Mouse (Mus musculus) spleen, adult 2 months (tissue): ENCODE results near the gene Dcst1.

Source experiments
- CTCF ChIP-seq: fragments of 200-500 bp; IDR thresholded peaks from 2 replicates; pipeline ENCODE4 v1.5.1; 2011; ENCODE audit warnings: mild to moderate bottlenecking, inconsistent platforms; ENCODE audit not compliant: insufficient read depth, insufficient read length, insufficient replicate concordance; ENCODE audit errors: extremely low read depth
- POLR2A ChIP-seq: fragments of 200-500 bp; IDR thresholded peaks from 2 replicates; pipeline ENCODE4 v1.6.1; 2011; ENCODE audit warnings: low read depth, low read length, inconsistent platforms

DNA sequence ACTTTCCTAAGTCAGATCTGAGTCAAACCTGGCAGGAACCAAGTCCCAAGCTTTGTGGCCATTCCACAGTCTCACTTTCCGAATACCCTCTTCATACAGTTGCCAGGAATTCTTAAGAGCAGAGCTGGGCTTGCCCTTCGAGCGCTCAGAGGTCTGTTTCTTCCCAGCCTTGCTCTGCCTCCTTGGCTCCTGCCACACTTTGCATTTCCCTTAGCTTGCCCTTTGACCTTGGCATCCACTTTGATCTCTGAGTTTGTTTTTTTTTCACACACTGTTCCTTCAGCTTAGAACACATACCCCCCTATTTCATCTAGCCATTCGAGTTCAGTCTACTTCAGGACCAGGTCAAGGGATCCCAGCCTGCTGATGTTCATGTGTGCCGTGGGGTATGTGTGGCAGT lies 13.8 kb downstream of the Dcst1 start:
- TF ChIP-seq CTCF = no peak
- no peak for TF ChIP-seq POLR2A
